ENCODE assay signal across 24 mouse cellular contexts in the genomic region with DNA sequence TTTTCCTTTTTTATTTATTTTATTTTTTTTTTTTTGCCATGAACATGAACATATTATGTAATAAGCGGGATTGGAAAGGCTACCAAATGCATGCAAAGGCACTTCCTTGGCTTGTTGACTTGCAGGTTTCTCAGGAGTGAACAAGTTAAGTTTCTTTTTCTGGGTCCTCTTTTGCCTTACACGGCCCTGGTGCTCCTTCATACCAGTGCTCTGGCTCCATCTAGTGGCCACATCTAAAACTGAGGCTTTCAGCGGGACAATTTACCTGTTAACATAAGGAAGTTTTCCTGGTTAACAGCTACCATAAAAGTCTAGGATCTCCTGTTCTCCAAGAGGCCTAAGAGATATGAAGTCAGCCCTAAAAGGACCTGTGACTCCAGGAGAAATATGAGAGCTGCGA. TPM values are rescaled to one million over a fixed set of nuclear protein-coding genes. Genes with fewer than 3 reads are reported as not detected.
ATAC-seq lines count a peak whose summit lies in the region.
"Not testable (repeated sequence)": the region's sequence is repeated elsewhere in the genome, so short reads cannot be mapped to it uniquely, and the experiment has no call there.
"Had no signal": no experiment of that assay in that cellular context is flagged by ENCODE, and none has a peak within 500 bp of the region (broad histone marks: within the 10 kb centered on the region; RNA-seq: fewer than 3 reads in every experiment).

No protein-coding gene starts in this region.

- no CpG with 5 or more reads among the region's 4 CpGs for whole genome bisulfite sequencing in forebrain, embryonic 15.5 days
- no CpG with 5 or more reads among the region's 4 CpGs for WGBS in hindbrain, embryonic 16.5 days
- WGBS in kidney, embryonic 14.5 days: no CpG with 5 or more reads among the region's 4 CpGs
- WGBS in midbrain, embryonic 15.5 days: no CpG with 5 or more reads among the region's 4 CpGs

- not testable (repeated sequence) for H3K4me1 ChIP-seq in forebrain, embryonic 15.5 days; hindbrain, embryonic 16.5 days (ENCODE audit: control insufficient read depth, insufficient read depth, low read depth, low read length); kidney, embryonic 14.5 days (ENCODE audit: control insufficient read depth, insufficient read depth, low read length); midbrain, embryonic 15.5 days

- peak; percentile 88 for ATAC-seq in common myeloid progenitor, adult 5-6 weeks (replicated peaks; ENCODE audit: low read depth, poor library complexity, severe bottlenecking)
- peak; percentile 74; the same call in 1 of the 2 replicates for ATAC-seq in forebrain, embryonic 15.5 days (replicated peaks)
- ATAC-seq in hindbrain, embryonic 16.5 days: peak; percentile 71; the same call in 1 of the 2 replicates
- ATAC-seq in kidney, embryonic 14.5 days (ENCODE audit: low FRiP score, low TSS enrichment): peak; percentile 80; the same call in 1 of the 2 replicates
- peak; percentile 87 for ATAC-seq in megakaryocyte, adult 5-6 weeks (ENCODE audit: poor library complexity, severe bottlenecking)
- ATAC-seq in midbrain, embryonic 15.5 days (replicated peaks): peak; percentile 69
- ATAC-seq in neutrophil, adult 5-6 weeks (ENCODE audit: extremely low read depth, insufficient number of reproducible peaks, low FRiP score, poor library complexity, severe bottlenecking): peak; percentile 48; the same call in 1 of the 2 replicates

- not testable (repeated sequence) for H3K4me2 ChIP-seq in forebrain, embryonic 15.5 days (replicated peaks); hindbrain, embryonic 16.5 days (ENCODE audit: low read length); kidney, embryonic 14.5 days (replicated peaks; ENCODE audit: low read depth, low read length); midbrain, embryonic 15.5 days

- not testable (repeated sequence) for H3K27me3 ChIP-seq in forebrain, embryonic 15.5 days; hindbrain, embryonic 16.5 days (replicated peaks; ENCODE audit: control insufficient read depth, insufficient read depth, low read length); kidney, embryonic 14.5 days (ENCODE audit: control insufficient read depth, insufficient read depth, low read length); midbrain, embryonic 15.5 days (replicated peaks)

- not testable (repeated sequence) for H3K36me3 ChIP-seq in forebrain, embryonic 15.5 days; hindbrain, embryonic 16.5 days (ENCODE audit: control insufficient read depth, insufficient read depth, low read length); kidney, embryonic 14.5 days (ENCODE audit: control insufficient read depth, insufficient read depth, low read length); midbrain, embryonic 15.5 days (replicated peaks)

- not testable (repeated sequence) for H3K4me3 ChIP-seq in forebrain, embryonic 15.5 days; hindbrain, embryonic 16.5 days (ENCODE audit: low read length); kidney, embryonic 14.5 days (ENCODE audit: low read length); midbrain, embryonic 15.5 days

- H3K27ac ChIP-seq in forebrain, embryonic 15.5 days (replicated peaks); hindbrain, embryonic 16.5 days (ENCODE audit: low read depth, low read length); kidney, embryonic 14.5 days (ENCODE audit: low read depth, low read length); midbrain, embryonic 15.5 days: not testable (repeated sequence)

- H3K9ac ChIP-seq in forebrain, embryonic 15.5 days (replicated peaks); hindbrain, embryonic 16.5 days (ENCODE audit: low read depth, low read length); kidney, embryonic 14.5 days (ENCODE audit: low read depth, low read length); midbrain, embryonic 15.5 days: not testable (repeated sequence)

- H3K9me3 ChIP-seq in forebrain, embryonic 15.5 days; hindbrain, embryonic 16.5 days (ENCODE audit: control insufficient read depth, low read length); kidney, embryonic 14.5 days (ENCODE audit: control insufficient read depth, low read length); midbrain, embryonic 15.5 days: not testable (repeated sequence)

RNA-seq across cellular contexts. Expression of a gene that starts 31.3 kb away (rescaled TPM):
- total RNA-seq in common myeloid progenitor, adult 5-6 weeks (2017): not detected in 2 replicates
- polyA plus RNA-seq in forebrain, embryonic 15.5 days (2015; fragmentation: Nextera tagmentation; extraction: Ambion mirVana): not detected in 2 replicates
- not detected in 2 replicates for polyA plus RNA-seq in hindbrain, embryonic 16.5 days (2015; fragmentation: Nextera tagmentation; extraction: Ambion mirVana)
- polyA plus RNA-seq in kidney, embryonic 14.5 days (2014; fragmentation: Nextera tagmentation; extraction: Ambion mirVana): not detected in 2 replicates
- not detected in 2 replicates for total RNA-seq in megakaryocyte, adult 5-6 weeks (2015)
- total RNA-seq in megakaryocyte, adult 5-6 weeks (2017): not detected in 2 replicates
- polyA plus RNA-seq in midbrain, embryonic 15.5 days (2015; fragmentation: Nextera tagmentation; extraction: Ambion mirVana): not detected in 2 replicates
- total RNA-seq in neutrophil, adult 5-6 weeks (2017): not detected in 2 replicates
- total RNA-seq: adrenal gland, adult 8-10 months; ES-E14; gastrocnemius, postnatal 25 days; heart, adult 2 months; heart, postnatal 14 days; left cerebral cortex, adult 18-20 months; left cerebral cortex, postnatal 25 days had no signal
- polyA plus RNA-seq: embryonic facial prominence, embryonic 11.5 days; forebrain, embryonic 16.5 days; heart, adult 2 months; heart, embryonic 13.5 days; hindbrain, embryonic 12.5 days; kidney, postnatal 0 days; large intestine, adult 2 months; liver, embryonic 15.5 days; lung, embryonic 16.5 days; midbrain, embryonic 13.5 days; thymus, postnatal 0 days had no signal
